Mouse (Mus musculus) bone marrow, adult 2 months (tissue): ENCODE data around the gene Kcmf1. TPM values are rescaled to one million over a fixed set of nuclear protein-coding genes. Genes with fewer than 3 reads are reported as not detected.

Source experiments
- H3K27ac ChIP-seq: fragments of 200-500 bp; 2 replicates; pipeline ENCODE4 v1.5.1; 2012; ENCODE audit warnings: low read depth, mild to moderate bottlenecking, control low read depth, inconsistent platforms, low read length; ENCODE audit not compliant: control insufficient read depth, poor library complexity, insufficient read depth
- H3K4me1 ChIP-seq: fragments of 200-500 bp; 2 replicates; pipeline ENCODE4 v1.6.1; 2011; ENCODE audit warnings: low read length; ENCODE audit not compliant: control insufficient read depth, insufficient read depth
- H3K4me3 ChIP-seq: fragments of 200-500 bp; replicated peaks from 2 replicates; pipeline ENCODE3; 2011; ENCODE audit warnings: mild to moderate bottlenecking, low read depth, low read length, control low read depth; ENCODE audit not compliant: control insufficient read depth
- CTCF ChIP-seq: fragments of 200-500 bp; IDR thresholded peaks from 2 replicates; pipeline ENCODE4 v1.5.1; 2011; ENCODE audit warnings: low read length, control low read depth; ENCODE audit not compliant: control insufficient read depth, insufficient read depth
- POLR2A ChIP-seq: fragments of 200-500 bp; IDR thresholded peaks from 2 replicates; pipeline ENCODE4 v1.6.1; 2011; ENCODE audit warnings: low read depth, mild to moderate bottlenecking, control low read depth, low read length, borderline replicate concordance; ENCODE audit not compliant: control insufficient read depth
- WGBS: fragments of 180-500 bp; shearing (Covaris S2); methylation state at CpG from one replicate; pipeline ENCODE4 v1.1.7; 2018; 5-methylcytosine and 5-hydroxymethylcytosine counted together
- polyA plus RNA-seq: library from polyadenylated mRNA; stranded (reverse); fragments of >200 nt; gene quantifications from 2 replicates; pipeline ENCODE4 v1.2.4, GENCODE M21; 2011; ENCODE audit warnings: low replicate concordance; ENCODE audit not compliant: missing spikeins, insufficient read depth, insufficient read length

Kcmf1 gene
- polyA plus RNA-seq, 1 experiment: 51.4 TPM

GRCm38 (mm10) chr6:72891238-72891637 lies 8.5 kb downstream of the Kcmf1 start:
- Histone ChIP-seq H3K27ac (no peak overlapping the region), H3K4me3 (no peak overlapping the region), H3K4me1 (no peaks in the 10 kb centered on the region; the same call in 1 of the 2 replicates)
- 84% methylated on average over 2 of the region's 2 CpGs for WGBS
- TF ChIP-seq POLR2A (no peak), CTCF (no peak)

GRCm38 (mm10) chr6:72888655-72889054 lies 11.1 kb downstream of the Kcmf1 start:
- TF ChIP-seq CTCF: no peak
- no peak for TF ChIP-seq POLR2A
- H3K4me1 ChIP-seq: no peaks in the 10 kb centered on the region; the same call in 1 of the 2 replicates
- no peak overlapping the region for H3K27ac ChIP-seq
- no peak overlapping the region for H3K4me3 ChIP-seq
- WGBS: 79% methylated on average over 2 of the region's 2 CpGs

GRCm38 (mm10) chr6:72885268-72885667 lies 14.5 kb downstream of the Kcmf1 start:
- peaks cover 4% of the 10 kb centered on the region; the same call in 1 of the 2 replicates for H3K4me1 ChIP-seq
- H3K27ac ChIP-seq: no peak overlapping the region
- TF ChIP-seq CTCF (no peak), POLR2A (no peak)
- WGBS: 20% methylated on average over 1 of the region's 1 CpGs
- H3K4me3 ChIP-seq: no peak overlapping the region

- no peak for TF ChIP-seq CTCF
- TF ChIP-seq POLR2A: no peak
- Histone ChIP-seq H3K4me3 (no peak overlapping the region), H3K4me1 (peaks cover 4% of the 10 kb centered on the region; the same call in 1 of the 2 replicates), H3K27ac (no peak overlapping the region)
- WGBS: 31% methylated on average over 3 of the region's 3 CpGs
Measured at GRCm38 (mm10) chr6:72884767-72885166, 15.0 kb downstream of the Kcmf1 start.

- H3K4me1 ChIP-seq: peaks cover 4% of the 10 kb centered on the region; the same call in 1 of the 2 replicates
- TF ChIP-seq POLR2A: no peak
- TF ChIP-seq CTCF: no peak
- no peak overlapping the region for H3K27ac ChIP-seq
- WGBS: 84% methylated on average over 8 of the region's 8 CpGs
- no peak overlapping the region for H3K4me3 ChIP-seq
Measured at GRCm38 (mm10) chr6:72882661-72883458, 16.9 kb downstream of the Kcmf1 start.

GRCm38 (mm10) chr6:72882222-72882621 lies 17.6 kb downstream of the Kcmf1 start:
- no peak overlapping the region for H3K27ac ChIP-seq
- 71% methylated on average over 3 of the region's 3 CpGs for WGBS
- no peak overlapping the region for H3K4me3 ChIP-seq
- no peak for TF ChIP-seq POLR2A
- no peak for TF ChIP-seq CTCF
- peaks cover 4% of the 10 kb centered on the region; the same call in 1 of the 2 replicates for H3K4me1 ChIP-seq

GRCm38 (mm10) chr6:72881619-72881979 lies 18.2 kb downstream of the Kcmf1 start:
- Histone ChIP-seq H3K27ac (no peak overlapping the region), H3K4me3 (no peak overlapping the region)

GRCm38 (mm10) chr6:72880913-72881618 lies 18.7 kb downstream of the Kcmf1 start:
- Histone ChIP-seq H3K4me3 (no peak overlapping the region), H3K27ac (no peak overlapping the region), H3K4me1 (peaks cover 4% of the 10 kb centered on the region; the same call in 1 of the 2 replicates)
- TF ChIP-seq POLR2A (no peak), CTCF (no peak)
- WGBS: 23% methylated on average over 9 of the region's 9 CpGs

More at GRCm38 (mm10) chr6:72881619-72881979, 18.2 kb downstream of the Kcmf1 start:
- 0% methylated on average over 1 of the region's 1 CpGs for WGBS
- peaks cover 4% of the 10 kb centered on the region; the same call in 1 of the 2 replicates for H3K4me1 ChIP-seq
- no peak for TF ChIP-seq CTCF
- TF ChIP-seq POLR2A: no peak

GRCm38 (mm10) chr6:72876629-72877028 lies 23.1 kb downstream of the Kcmf1 start:
- H3K4me3 ChIP-seq: no peak overlapping the region
- H3K27ac ChIP-seq: no peak overlapping the region
- 26% methylated on average over 6 of the region's 6 CpGs for WGBS
- TF ChIP-seq POLR2A: no peak
- TF ChIP-seq CTCF: no peak
- peaks cover 1% of the 10 kb centered on the region; the same call in 1 of the 2 replicates for H3K4me1 ChIP-seq
